Mouse (Mus musculus) forebrain, embryonic 11.5 days (tissue): ENCODE data around the gene Acad8. TPM values are rescaled to one million over a fixed set of nuclear protein-coding genes. Genes with fewer than 3 reads are reported as not detected.

Experiments
- ATAC-seq: fragments of 200-750 bp; cut with Nextera tagmentation; replicated peaks from 2 replicates; pipeline ENCODE4 v1.8.0; 2017; ENCODE audit warnings: moderate TSS enrichment; ENCODE audit not compliant: low FRiP score
- DNase-seq: peaks from one replicate; pipeline ENCODE4 v3.0.0-alpha.2; 2017; ENCODE audit warnings: low spot score
- H3K27ac ChIP-seq: fragments of 300-500 bp; sonication (generic); 2 replicates; pipeline ENCODE4 v1.5.1; 2014; ENCODE audit warnings: low read depth, low read length
- H3K27me3 ChIP-seq: fragments of 300-500 bp; sonication (generic); 2 replicates; pipeline ENCODE4 v1.6.1; 2014; ENCODE audit warnings: mild to moderate bottlenecking, low read length, mixed read lengths; ENCODE audit not compliant: control insufficient read depth, insufficient read depth
- H3K36me3 ChIP-seq: fragments of 300-500 bp; sonication (generic); 2 replicates; pipeline ENCODE4 v1.6.1; 2014; ENCODE audit warnings: mild to moderate bottlenecking, low read length, moderate library complexity, mixed read lengths; ENCODE audit not compliant: control insufficient read depth, insufficient read depth
- H3K4me1 ChIP-seq: fragments of 300-500 bp; sonication (generic); replicated peaks from 2 replicates; pipeline ENCODE4 v1.6.1; 2014; ENCODE audit warnings: low read length, mixed read lengths; ENCODE audit not compliant: control insufficient read depth, insufficient read depth
- H3K4me2 ChIP-seq: fragments of 300-500 bp; sonication (generic); 2 replicates; pipeline ENCODE4 v1.6.1; 2014; ENCODE audit warnings: low read depth, mild to moderate bottlenecking, low read length, moderate library complexity, mixed read lengths; ENCODE audit not compliant: severe bottlenecking
- H3K4me3 ChIP-seq: fragments of 300-500 bp; sonication (generic); 2 replicates; pipeline ENCODE4 v1.5.1; 2014; ENCODE audit warnings: low read depth, low read length
- H3K9ac ChIP-seq: fragments of 300-500 bp; sonication (generic); 2 replicates; pipeline ENCODE4 v1.6.1; 2014; ENCODE audit warnings: low read length
- H3K9me3 ChIP-seq: fragments of 300-500 bp; sonication (generic); 2 replicates; pipeline ENCODE4 v1.6.1; 2016; ENCODE audit warnings: low read length, mixed read lengths; ENCODE audit not compliant: control insufficient read depth
- WGBS: fragments of 180-500 bp; shearing (Covaris S2); extraction: QIAGEN DNeasy Blood & Tissue Kit; methylation state at CpG from one replicate; pipeline ENCODE4 v1.1.7; 2014; 5-methylcytosine and 5-hydroxymethylcytosine counted together
- polyA plus RNA-seq: library from polyadenylated mRNA; unstranded; fragments of >200 nt; fragmentation: Nextera tagmentation; extraction: Ambion mirVana; gene quantifications from 2 replicates; pipeline ENCODE4 v1.2.1, GENCODE M21; 2014

The Acad8 gene
- polyA plus RNA-seq, 1 experiment from 2014 or later, result 38.2 TPM

- Histone ChIP-seq H3K4me3 (no peak overlapping the region), H3K4me1 (no peaks in the 10 kb centered on the region), H3K9ac (no peak overlapping the region), H3K9me3 (no peaks in the 10 kb centered on the region), H3K4me2 (no peak overlapping the region), H3K36me3 (no peaks in the 10 kb centered on the region; the same call in 1 of the 2 replicates), H3K27me3 (no peaks in the 10 kb centered on the region), H3K27ac (no peak overlapping the region)
- ATAC-seq (no peak), DNase-seq (no peak)
- 87% methylated on average over 3 of the region's 3 CpGs for WGBS
Observed at GRCm38 (mm10) chr9:26993900-26994299, 5.5 kb downstream of the Acad8 start.

GRCm38 (mm10) chr9:26993118-26993517, 6.2 kb downstream of the Acad8 start:
- Histone ChIP-seq H3K36me3 (no peaks in the 10 kb centered on the region; the same call in 1 of the 2 replicates), H3K9me3 (no peaks in the 10 kb centered on the region), H3K9ac (no peak overlapping the region), H3K27me3 (no peaks in the 10 kb centered on the region), H3K4me1 (no peaks in the 10 kb centered on the region), H3K4me3 (no peak overlapping the region), H3K27ac (no peak overlapping the region), H3K4me2 (no peak overlapping the region)
- DNase-seq, result no peak
- no peak for ATAC-seq
- WGBS, result 96% methylated on average over 10 of the region's 10 CpGs

- 91% methylated on average over 4 of the region's 4 CpGs for WGBS
- Histone ChIP-seq H3K27me3 (no peaks in the 10 kb centered on the region), H3K36me3 (no peaks in the 10 kb centered on the region; the same call in 1 of the 2 replicates), H3K4me3 (no peak overlapping the region), H3K9me3 (no peaks in the 10 kb centered on the region), H3K4me2 (no peak overlapping the region), H3K27ac (no peak overlapping the region), H3K4me1 (no peaks in the 10 kb centered on the region), H3K9ac (no peak overlapping the region)
- DNase-seq (no peak), ATAC-seq (no peak)
Observed at GRCm38 (mm10) chr9:26990181-26990580, 9.2 kb downstream of the Acad8 start.

GRCm38 (mm10) chr9:26985668-26986277, 13.6 kb downstream of the Acad8 start:
- ATAC-seq, result no peak
- WGBS, result 95% methylated on average over 6 of the region's 6 CpGs
- H3K36me3 ChIP-seq, result no peaks in the 10 kb centered on the region; the same call in 1 of the 2 replicates

GRCm38 (mm10) chr9:26985090-26985613, 14.2 kb downstream of the Acad8 start:
- Histone ChIP-seq H3K27me3 (no peaks in the 10 kb centered on the region), H3K9ac (no peak overlapping the region), H3K4me3 (no peak overlapping the region), H3K4me2 (no peak overlapping the region), H3K9me3 (no peaks in the 10 kb centered on the region), H3K36me3 (no peaks in the 10 kb centered on the region; the same call in 1 of the 2 replicates), H3K27ac (no peak overlapping the region), H3K4me1 (no peaks in the 10 kb centered on the region)
- DNase-seq (no peak), ATAC-seq (no peak)
- WGBS, result 90% methylated on average over 2 of the region's 2 CpGs

More at GRCm38 (mm10) chr9:26985668-26986277, 13.6 kb downstream of the Acad8 start:
- Histone ChIP-seq H3K27ac (no peak overlapping the region), H3K4me2 (no peak overlapping the region), H3K27me3 (no peaks in the 10 kb centered on the region), H3K4me1 (no peaks in the 10 kb centered on the region), H3K9ac (no peak overlapping the region), H3K4me3 (no peak overlapping the region), H3K9me3 (no peaks in the 10 kb centered on the region)
- DNase-seq, result no peak

- Histone ChIP-seq H3K27me3 (no peaks in the 10 kb centered on the region), H3K4me1 (no peaks in the 10 kb centered on the region), H3K9ac (no peak overlapping the region), H3K4me3 (no peak overlapping the region), H3K4me2 (no peak overlapping the region), H3K9me3 (no peaks in the 10 kb centered on the region), H3K27ac (no peak overlapping the region), H3K36me3 (no peaks in the 10 kb centered on the region)
- no peak for ATAC-seq
- 92% methylated on average over 3 of the region's 3 CpGs for WGBS
- no peak for DNase-seq
Observed at GRCm38 (mm10) chr9:26978776-26979175, 20.6 kb downstream of the Acad8 start.

GRCm38 (mm10) chr9:26977754-26978153, 21.6 kb downstream of the Acad8 start:
- H3K4me2 ChIP-seq, result no peak overlapping the region
- H3K9me3 ChIP-seq, result no peaks in the 10 kb centered on the region
- no peaks in the 10 kb centered on the region for H3K36me3 ChIP-seq
- no peak overlapping the region for H3K4me3 ChIP-seq
- H3K9ac ChIP-seq, result no peak overlapping the region
- H3K27me3 ChIP-seq, result no peaks in the 10 kb centered on the region
- DNase-seq, result no peak
- 88% methylated on average over 9 of the region's 9 CpGs for WGBS
- ATAC-seq, result no peak
- H3K4me1 ChIP-seq, result no peaks in the 10 kb centered on the region
- H3K27ac ChIP-seq, result no peak overlapping the region

- H3K36me3 ChIP-seq, result no peaks in the 10 kb centered on the region
- no peaks in the 10 kb centered on the region for H3K9me3 ChIP-seq
- H3K4me1 ChIP-seq, result no peaks in the 10 kb centered on the region
- H3K27ac ChIP-seq, result no peak overlapping the region
- H3K9ac ChIP-seq, result no peak overlapping the region
- WGBS, result 71% methylated on average over 2 of the region's 2 CpGs
- no peak for ATAC-seq
- no peaks in the 10 kb centered on the region for H3K27me3 ChIP-seq
- no peak overlapping the region for H3K4me2 ChIP-seq
- no peak overlapping the region for H3K4me3 ChIP-seq
- no peak for DNase-seq
Observed at GRCm38 (mm10) chr9:26947790-26948189, 51.6 kb downstream of the Acad8 start.

- ATAC-seq, result no peak
- no peak for DNase-seq
- H3K27ac ChIP-seq, result no peak overlapping the region
- H3K4me3 ChIP-seq, result no peak overlapping the region
- no peak overlapping the region for H3K4me2 ChIP-seq
- H3K9me3 ChIP-seq, result no peaks in the 10 kb centered on the region
- WGBS, result 90% methylated on average over 3 of the region's 3 CpGs
- no peak overlapping the region for H3K9ac ChIP-seq
- H3K4me1 ChIP-seq, result no peaks in the 10 kb centered on the region
- no peaks in the 10 kb centered on the region for H3K36me3 ChIP-seq
- no peaks in the 10 kb centered on the region for H3K27me3 ChIP-seq
Observed at GRCm38 (mm10) chr9:26924146-26924545, 75.2 kb downstream of the Acad8 start.
